Mouse (Mus musculus): ENCODE results near the gene Slc6a19. TPM values are rescaled to one million over a fixed set of nuclear protein-coding genes. Genes with fewer than 3 reads are reported as not detected.

Gene Slc6a19
- polyA plus RNA-seq, 1 experiment from 2014 or later, result 0.34 TPM

DNA sequence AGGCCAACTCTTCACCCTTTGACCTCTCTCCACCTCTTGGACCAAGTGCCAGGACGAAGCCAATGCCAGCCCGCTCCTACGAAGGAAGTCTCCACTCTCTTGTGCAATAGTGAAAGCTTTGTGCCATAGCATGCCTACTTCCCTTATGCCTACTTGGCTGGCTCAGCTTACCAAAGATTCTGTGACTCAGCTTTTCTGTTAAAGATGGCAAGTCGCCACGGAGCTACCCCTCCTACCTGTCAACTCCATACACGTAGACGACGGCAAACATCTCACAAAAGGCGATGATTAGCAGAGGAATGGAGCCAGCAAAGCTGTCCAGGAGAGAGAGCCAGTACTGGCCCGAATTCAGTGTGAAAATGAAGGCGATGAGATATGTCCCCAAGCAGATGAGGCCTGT, 21.0 kb downstream of the Slc6a19 start:
- Histone ChIP-seq H3K9me3 (no peaks in the 10 kb centered on the region), H3K27ac (no peak overlapping the region), H3K4me1 (replicated peaks) (no peaks in the 10 kb centered on the region), H3K27me3 (ENCODE audit: insufficient read depth, poor library complexity, severe bottlenecking) (no peaks in the 10 kb centered on the region), H3K4me3 (no peak overlapping the region), H3K36me3 (no peaks in the 10 kb centered on the region)
- WGBS, result 86% methylated on average over 11 of the region's 11 CpGs
- DNase-seq (ENCODE audit: low spot score), result no peak

DNA sequence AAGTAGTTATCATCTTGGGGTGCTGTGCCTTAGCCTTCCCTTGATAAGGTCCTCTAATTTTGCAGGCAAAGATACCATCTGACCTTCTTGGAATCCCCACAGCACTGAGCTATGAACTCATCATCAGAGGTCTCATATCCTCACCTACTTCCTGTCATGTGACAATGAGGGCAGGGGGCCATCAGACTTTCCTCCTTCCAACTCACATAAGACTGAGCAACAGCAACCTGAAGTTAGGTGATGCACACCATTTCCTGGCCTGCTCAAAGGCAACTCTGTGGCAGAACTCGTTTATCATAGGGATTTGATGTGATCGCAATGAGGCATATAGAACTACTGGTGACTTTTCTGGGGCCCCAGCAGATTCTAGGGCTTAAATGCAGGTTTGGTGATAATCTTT, 22.4 kb downstream of the Slc6a19 start:
- Histone ChIP-seq H3K4me1 (replicated peaks) (no peaks in the 10 kb centered on the region), H3K9me3 (no peaks in the 10 kb centered on the region), H3K27ac (no peak overlapping the region), H3K27me3 (ENCODE audit: insufficient read depth, poor library complexity, severe bottlenecking) (no peaks in the 10 kb centered on the region), H3K4me3 (no peak overlapping the region), H3K36me3 (no peaks in the 10 kb centered on the region)
- DNase-seq (ENCODE audit: low spot score), result no peak
- WGBS, result 90% methylated on average over 2 of the region's 2 CpGs

DNA sequence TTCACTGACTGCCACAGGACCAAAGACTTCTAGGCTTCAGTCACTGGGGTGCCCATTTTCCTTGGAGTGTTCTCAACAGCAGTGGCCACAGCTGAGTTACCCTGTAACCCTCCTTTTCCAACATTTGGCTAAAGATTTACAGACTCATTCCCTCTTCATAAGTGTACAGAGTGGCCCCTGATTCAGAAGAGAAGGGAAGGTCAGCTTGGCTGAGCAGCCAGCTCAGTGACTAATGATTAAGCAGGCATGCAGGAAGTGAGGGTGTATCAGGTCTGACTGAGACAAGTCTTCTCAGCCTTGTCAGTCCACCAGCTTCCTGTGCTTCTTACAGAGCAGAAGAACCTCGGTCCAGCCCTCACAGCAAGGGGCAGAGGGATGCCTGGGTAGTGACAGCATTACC, 24.3 kb downstream of the Slc6a19 start:
- H3K4me3 ChIP-seq, result no peak overlapping the region
- H3K36me3 ChIP-seq, result no peaks in the 10 kb centered on the region
- no peak for DNase-seq (ENCODE audit: low spot score)
- H3K27ac ChIP-seq, result no peak overlapping the region
- H3K9me3 ChIP-seq, result no peaks in the 10 kb centered on the region
- WGBS, result 42% methylated on average over 1 of the region's 1 CpGs
- H3K27me3 ChIP-seq (ENCODE audit: insufficient read depth, poor library complexity, severe bottlenecking), result no peaks in the 10 kb centered on the region
- no peaks in the 10 kb centered on the region for H3K4me1 ChIP-seq (replicated peaks)

DNA sequence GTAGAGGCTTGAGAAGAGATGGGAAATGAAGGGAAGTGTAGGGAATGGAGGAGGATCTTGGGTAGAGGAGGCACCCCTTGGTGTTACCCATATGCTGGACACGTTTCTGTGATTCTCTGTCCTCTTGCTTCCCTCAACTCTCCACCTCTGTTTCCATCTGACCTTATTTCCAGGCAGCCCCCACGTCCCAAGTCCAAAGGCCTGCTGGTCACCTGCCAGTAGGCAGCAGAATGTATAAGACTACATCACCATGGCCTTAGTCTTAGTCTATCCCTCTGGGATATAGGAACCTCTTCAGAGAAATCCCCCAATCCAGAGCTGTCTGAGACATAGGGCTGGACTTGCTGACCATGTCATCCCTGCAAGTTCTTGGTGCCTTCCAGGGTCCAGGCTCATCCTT, 25.4 kb downstream of the Slc6a19 start:
- Histone ChIP-seq H3K36me3 (no peaks in the 10 kb centered on the region), H3K4me1 (replicated peaks) (no peaks in the 10 kb centered on the region), H3K4me3 (no peak overlapping the region), H3K9me3 (no peaks in the 10 kb centered on the region), H3K27ac (no peak overlapping the region), H3K27me3 (ENCODE audit: insufficient read depth, poor library complexity, severe bottlenecking) (no peaks in the 10 kb centered on the region)
- WGBS, result 67% methylated on average over 2 of the region's 2 CpGs
- no peak for DNase-seq (ENCODE audit: low spot score)

DNA sequence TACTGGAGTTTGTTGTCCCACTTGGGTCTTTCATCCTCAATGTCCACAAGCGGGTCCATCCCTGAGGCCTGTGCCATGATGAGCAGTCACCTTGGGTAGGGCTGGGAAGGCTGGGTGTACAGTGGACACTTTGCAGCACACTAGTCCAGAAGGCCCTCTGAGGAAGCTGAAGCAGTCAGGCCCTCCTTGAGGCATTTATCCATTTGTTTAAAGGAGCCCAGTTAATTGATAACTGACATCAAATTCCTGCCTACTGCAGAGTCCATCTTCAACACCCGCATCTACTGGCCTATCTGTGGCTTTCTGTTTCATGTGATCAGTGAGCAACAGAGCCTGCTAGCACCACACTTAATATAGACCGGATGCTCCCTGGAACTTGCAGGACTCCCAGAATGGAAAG, 26.8 kb downstream of the Slc6a19 start, which contains the start of gene Slc6a18:
Slc6a18 (minus strand) TSS at position 171 of the 400 bp plus-strand sequence.
- no peak for DNase-seq (ENCODE audit: low spot score)
- Histone ChIP-seq H3K27ac (no peak within 1 kb of the TSS), H3K27me3 (ENCODE audit: insufficient read depth, poor library complexity, severe bottlenecking) (no peaks in the 10 kb centered on the region), H3K36me3 (no peaks in the 10 kb centered on the region), H3K4me3 (no peak within 1 kb of the TSS), H3K4me1 (replicated peaks) (no peaks in the 10 kb centered on the region), H3K9me3 (no peaks in the 10 kb centered on the region)
- WGBS, result 86% methylated on average over 3 of the region's 3 CpGs

DNA sequence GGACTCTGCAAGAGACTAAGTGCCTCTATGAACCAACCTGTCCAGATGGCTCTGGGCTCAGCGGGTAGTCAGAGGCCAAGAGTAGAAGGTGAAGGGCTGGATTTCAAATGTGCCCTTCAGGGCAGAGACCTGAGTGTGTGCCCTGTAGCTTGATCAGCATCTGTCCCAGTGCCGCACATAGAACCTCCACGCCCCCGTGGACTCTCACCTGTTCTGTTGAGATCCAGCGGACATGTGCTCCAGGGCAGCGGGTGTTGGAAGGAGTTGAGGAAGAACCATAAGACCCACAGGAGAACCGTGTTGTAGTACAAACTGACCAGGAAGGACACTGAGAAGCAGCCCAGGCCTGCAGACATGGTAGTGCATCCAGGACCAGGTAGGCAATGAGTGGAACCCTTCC, 29.5 kb downstream of the Slc6a19 start:
- Histone ChIP-seq H3K9me3 (no peaks in the 10 kb centered on the region), H3K36me3 (no peaks in the 10 kb centered on the region), H3K27ac (no peak overlapping the region), H3K27me3 (ENCODE audit: insufficient read depth, poor library complexity, severe bottlenecking) (no peaks in the 10 kb centered on the region), H3K4me1 (replicated peaks) (no peaks in the 10 kb centered on the region), H3K4me3 (no peak overlapping the region)
- WGBS, result 89% methylated on average over 7 of the region's 7 CpGs
- no peak for DNase-seq (ENCODE audit: low spot score)

DNA sequence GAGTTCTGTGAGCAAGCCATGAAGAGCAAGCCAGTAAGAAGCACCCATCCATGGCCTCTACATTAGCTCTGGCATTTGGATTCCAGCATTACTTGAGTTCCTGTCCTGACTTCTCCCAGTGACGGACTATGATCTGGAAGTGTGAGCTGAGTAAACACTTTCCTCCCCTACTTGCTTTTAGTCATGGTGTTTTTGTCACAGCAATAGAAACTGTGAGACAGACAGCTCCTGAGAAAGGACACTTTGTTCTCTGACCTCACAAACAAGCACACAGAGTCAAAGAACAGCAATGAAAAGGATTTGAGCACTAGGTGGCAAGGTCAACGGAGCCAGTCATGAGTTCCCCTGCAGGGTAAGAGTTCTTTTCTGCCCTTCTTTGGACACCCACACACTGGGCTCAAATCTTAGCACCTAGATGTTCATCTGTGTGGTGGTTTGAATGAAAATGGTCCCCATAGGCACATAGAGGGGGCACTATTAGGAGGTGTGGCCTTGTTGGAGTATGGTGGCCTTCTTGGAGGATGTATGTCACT, 44.4 kb downstream of the Slc6a19 start:
- 68% methylated on average over 2 of the region's 2 CpGs for WGBS
- no peak for DNase-seq (ENCODE audit: low spot score)

DNA sequence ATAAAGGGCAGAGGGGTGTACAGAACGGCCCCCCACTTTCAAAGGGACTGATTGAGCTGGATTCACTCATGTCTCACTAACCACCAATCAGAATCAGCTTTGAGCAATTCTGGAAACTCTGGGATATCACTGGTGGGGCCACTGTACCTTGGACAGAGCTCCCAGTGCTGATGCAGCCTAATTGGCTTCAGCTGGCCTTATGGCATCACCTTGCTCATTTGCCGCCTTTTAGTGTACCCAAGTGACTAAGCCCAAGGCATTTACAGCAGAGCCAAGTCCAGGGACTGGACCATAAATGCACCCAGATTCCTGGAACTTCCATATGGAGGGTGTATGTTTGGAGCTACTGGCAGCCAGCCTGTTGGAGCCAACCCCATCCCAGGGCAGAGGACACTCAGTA, 45.7 kb downstream of the Slc6a19 start:
- WGBS, result 58% methylated on average over 2 of the region's 2 CpGs
- no peak for DNase-seq (ENCODE audit: low spot score)
- no peak overlapping the region for H3K27ac ChIP-seq
- H3K4me1 ChIP-seq (replicated peaks), result no peaks in the 10 kb centered on the region
- H3K27me3 ChIP-seq (ENCODE audit: insufficient read depth, poor library complexity, severe bottlenecking), result no peaks in the 10 kb centered on the region
- no peaks in the 10 kb centered on the region for H3K9me3 ChIP-seq
- H3K36me3 ChIP-seq, result no peaks in the 10 kb centered on the region
- H3K4me3 ChIP-seq, result no peak overlapping the region

More for the DNA sequence above, 44.4 kb downstream of the Slc6a19 start:
- H3K9me3 ChIP-seq, result no peaks in the 10 kb centered on the region
- no peaks in the 10 kb centered on the region for H3K36me3 ChIP-seq
- no peak overlapping the region for H3K27ac ChIP-seq
- H3K4me3 ChIP-seq, result no peak overlapping the region
- no peaks in the 10 kb centered on the region for H3K4me1 ChIP-seq (replicated peaks)
- H3K27me3 ChIP-seq (ENCODE audit: insufficient read depth, poor library complexity, severe bottlenecking), result no peaks in the 10 kb centered on the region

DNA sequence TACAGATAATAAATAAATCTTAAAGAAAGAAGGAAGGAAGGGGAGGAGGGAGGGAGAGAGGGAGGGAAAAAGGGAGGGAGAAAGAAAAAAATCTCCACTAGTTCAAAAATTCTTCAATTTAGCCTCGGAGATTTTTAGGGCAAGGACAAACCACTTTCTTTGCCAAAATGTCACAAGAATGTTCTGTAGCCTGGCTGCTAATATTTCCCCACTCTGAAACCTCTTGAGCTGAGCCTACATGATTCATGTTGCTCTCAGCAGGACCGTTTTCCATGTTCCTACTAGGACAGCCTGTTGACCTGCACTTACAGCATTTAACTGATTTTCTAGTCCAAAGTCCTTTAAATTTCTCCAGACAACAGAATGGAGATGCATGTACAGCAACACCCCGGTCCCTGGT, 49.7 kb downstream of the Slc6a19 start:
- Histone ChIP-seq H3K36me3 (no peaks in the 10 kb centered on the region), H3K27ac (no peak overlapping the region), H3K9me3 (no peaks in the 10 kb centered on the region), H3K27me3 (ENCODE audit: insufficient read depth, poor library complexity, severe bottlenecking) (no peaks in the 10 kb centered on the region), H3K4me1 (replicated peaks) (no peaks in the 10 kb centered on the region), H3K4me3 (no peak overlapping the region)
- no peak for DNase-seq (ENCODE audit: low spot score)
- WGBS, result 85% methylated on average over 3 of the region's 3 CpGs

DNA sequence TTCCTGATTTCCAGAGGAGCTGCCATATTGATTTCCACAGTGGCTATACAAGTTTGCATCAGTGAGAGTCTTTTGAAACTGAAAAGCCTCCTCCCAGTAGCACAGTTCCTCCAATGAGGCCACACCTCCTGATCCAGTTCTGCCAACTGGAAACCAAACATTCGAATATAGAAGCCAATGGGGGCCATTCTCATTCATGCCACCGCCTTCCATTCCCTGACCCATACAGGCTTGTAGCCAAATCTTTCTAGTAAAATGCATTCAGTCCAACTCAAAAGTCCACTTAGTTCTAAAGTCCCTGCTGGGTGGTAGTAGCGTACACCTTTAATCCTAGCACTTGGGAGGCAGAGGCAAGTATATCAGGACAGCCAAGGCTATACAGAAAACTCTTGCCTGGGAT, 51.4 kb downstream of the Slc6a19 start:
- WGBS, result 88% methylated on average over 3 of the region's 3 CpGs
- H3K9me3 ChIP-seq, result no peaks in the 10 kb centered on the region
- H3K27me3 ChIP-seq (ENCODE audit: insufficient read depth, poor library complexity, severe bottlenecking), result no peaks in the 10 kb centered on the region
- peaks cover 9% of the 10 kb centered on the region for H3K36me3 ChIP-seq
- H3K4me3 ChIP-seq, result no peak overlapping the region
- DNase-seq (ENCODE audit: low spot score), result no peak
- no peak overlapping the region for H3K27ac ChIP-seq
- no peaks in the 10 kb centered on the region for H3K4me1 ChIP-seq (replicated peaks)

DNA sequence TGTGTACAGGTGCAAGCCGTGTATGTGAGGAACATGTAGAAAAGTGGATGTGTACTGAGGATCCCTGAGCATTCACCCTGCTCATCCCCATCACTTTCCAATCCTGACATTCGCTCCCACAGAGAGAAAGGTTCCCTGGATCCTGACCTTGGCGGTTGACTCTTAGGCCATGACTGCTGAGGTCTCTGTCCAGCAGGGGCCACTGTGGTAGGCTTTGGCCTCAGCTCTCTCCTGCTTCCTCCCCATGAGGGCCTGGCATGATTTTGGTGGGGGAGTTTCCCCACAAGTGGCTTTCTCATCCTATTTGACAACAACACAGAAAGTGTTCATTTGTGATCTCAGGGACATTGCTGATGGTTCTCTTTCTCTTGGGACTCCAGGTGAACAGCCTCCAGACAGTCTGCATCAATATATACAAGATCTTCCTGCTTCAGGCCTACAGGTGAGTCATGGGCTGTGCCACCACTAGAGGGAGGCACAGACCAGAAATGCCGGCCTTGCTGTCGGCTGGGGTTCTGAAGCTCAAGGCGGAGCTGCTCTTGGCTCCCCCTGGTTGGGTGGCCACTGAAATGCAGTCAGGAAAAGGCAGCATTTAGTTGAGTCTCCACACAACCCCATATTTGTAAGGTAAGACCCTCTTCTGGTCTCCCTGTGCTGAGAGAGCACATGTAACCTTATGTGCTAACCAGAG, 58.1 kb downstream of the Slc6a19 start:
- Histone ChIP-seq H3K4me3 (no peak overlapping the region), H3K27ac (no peak overlapping the region), H3K36me3 (peaks cover 28% of the 10 kb centered on the region), H3K9me3 (no peaks in the 10 kb centered on the region), H3K4me1 (replicated peaks) (no peaks in the 10 kb centered on the region), H3K27me3 (ENCODE audit: insufficient read depth, poor library complexity, severe bottlenecking) (no peaks in the 10 kb centered on the region)
- WGBS, result 38% methylated on average over 6 of the region's 6 CpGs
- peak; percentile 47 for DNase-seq (ENCODE audit: low spot score)

DNA sequence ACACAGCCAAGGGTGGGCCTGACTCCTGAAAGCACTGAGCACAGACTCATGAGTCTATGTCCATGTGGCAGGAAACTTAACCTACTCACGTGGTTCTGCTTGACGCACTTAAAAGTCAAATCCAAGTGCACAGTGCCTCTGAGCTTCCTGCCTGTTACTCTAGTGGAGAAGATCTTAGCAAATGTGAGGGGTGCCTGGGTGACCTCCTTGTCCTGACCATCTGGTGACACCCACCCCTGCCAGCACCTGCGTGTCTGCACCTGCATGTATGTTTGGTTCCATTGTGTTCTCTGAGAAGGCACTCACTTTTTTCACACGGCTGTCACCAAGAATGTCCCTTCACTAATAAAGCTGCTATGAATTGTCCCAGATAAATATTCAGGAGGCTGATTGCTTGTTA, 63.4 kb downstream of the Slc6a19 start:
- no peak for DNase-seq (ENCODE audit: low spot score)
- no peak overlapping the region for H3K27ac ChIP-seq
- no peaks in the 10 kb centered on the region for H3K9me3 ChIP-seq
- H3K4me1 ChIP-seq (replicated peaks), result no peaks in the 10 kb centered on the region
- peaks cover 13% of the 10 kb centered on the region for H3K36me3 ChIP-seq
- no peak overlapping the region for H3K4me3 ChIP-seq
- 93% methylated on average over 4 of the region's 4 CpGs for WGBS
- H3K27me3 ChIP-seq (ENCODE audit: insufficient read depth, poor library complexity, severe bottlenecking), result no peaks in the 10 kb centered on the region

DNA sequence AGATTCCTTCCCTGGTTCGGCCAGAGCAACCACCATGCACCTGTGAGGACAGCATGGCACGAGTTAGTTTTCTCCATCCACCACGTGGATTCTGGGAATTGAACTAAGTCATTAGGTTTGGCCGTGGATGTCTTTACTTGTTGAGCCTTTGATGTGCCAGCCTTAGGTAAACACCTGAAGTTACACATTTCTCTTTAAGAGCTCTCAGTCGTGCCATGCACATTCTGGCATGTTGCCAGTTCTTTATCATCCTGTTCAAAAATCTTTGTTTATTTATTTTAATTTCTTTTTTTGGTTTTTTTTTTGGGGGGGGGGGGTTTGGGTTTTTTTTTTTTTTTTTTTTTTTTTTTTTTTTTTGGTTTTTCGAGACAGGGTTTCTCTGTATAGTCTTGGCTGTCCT, 66.8 kb downstream of the Slc6a19 start:
- H3K27me3 ChIP-seq (ENCODE audit: insufficient read depth, poor library complexity, severe bottlenecking), result no peaks in the 10 kb centered on the region
- H3K36me3 ChIP-seq, result peaks cover 37% of the 10 kb centered on the region
- 87% methylated on average over 5 of the region's 6 CpGs for WGBS
- no peak overlapping the region for H3K27ac ChIP-seq
- H3K4me1 ChIP-seq (replicated peaks), result no peaks in the 10 kb centered on the region
- no peak for DNase-seq (ENCODE audit: low spot score)
- no peaks in the 10 kb centered on the region for H3K9me3 ChIP-seq
- H3K4me3 ChIP-seq, result no peak overlapping the region

DNA sequence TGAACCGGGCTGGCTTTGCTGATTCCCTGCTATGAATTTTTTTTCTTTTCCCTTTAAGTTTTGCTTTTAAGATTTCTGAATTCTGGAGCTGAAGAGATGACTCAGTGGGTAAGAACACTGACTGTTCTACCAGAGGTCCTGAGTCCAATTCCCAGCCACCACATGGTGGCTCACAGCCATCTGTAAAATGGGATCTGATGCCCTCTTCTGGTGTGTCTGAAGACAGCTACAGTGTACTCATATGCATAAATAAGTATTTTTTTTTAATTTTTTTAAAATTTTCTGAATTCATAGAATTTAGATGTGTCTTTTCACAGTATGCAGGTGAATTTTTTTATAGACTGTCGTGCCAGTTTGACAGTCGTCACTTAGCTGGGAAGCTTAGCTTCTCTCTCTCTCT, 72.8 kb downstream of the Slc6a19 start:
- Histone ChIP-seq H3K4me1 (replicated peaks) (peaks cover 16% of the 10 kb centered on the region), H3K4me3 (no peak overlapping the region), H3K36me3 (peaks cover 29% of the 10 kb centered on the region), H3K9me3 (no peaks in the 10 kb centered on the region), H3K27ac (no peak overlapping the region), H3K27me3 (ENCODE audit: insufficient read depth, poor library complexity, severe bottlenecking) (no peaks in the 10 kb centered on the region; the same call in 1 of the 2 replicates)
- DNase-seq (ENCODE audit: low spot score), result no peak
- 95% methylated on average over 3 of the region's 3 CpGs for WGBS

All from hindbrain, embryonic 10.5 days (tissue).